Mouse (Mus musculus) midbrain, embryonic 11.5 days (tissue): Measurements from ENCODE around the gene Gm34653. TPM values are rescaled to one million over a fixed set of nuclear protein-coding genes. Genes with fewer than 3 reads are reported as not detected.

Source experiments
- polyA plus RNA-seq: library from polyadenylated mRNA; unstranded; fragments of >200 nt; fragmentation: Nextera tagmentation; extraction: Ambion mirVana; gene quantifications from 2 replicates; pipeline ENCODE4 v1.2.1, GENCODE M21; 2014

Gene Gm34653
- polyA plus RNA-seq, 1 experiment from 2014 or later = not detected

Other genes with a start within 250 kb of the Gm34653 start
- 102 and 104 TPM in 2 replicates for gene Gapvd1, start 77.8 kb upstream of the Gm34653 start, polyA plus RNA-seq
- 846 and 849 TPM in 2 replicates for gene Hspa5, start 61.0 kb upstream of the Gm34653 start, polyA plus RNA-seq
- gene Rabepk, start 33.1 kb upstream of the Gm34653 start, polyA plus RNA-seq = 28.8 and 31.3 TPM in 2 replicates
- 63.7 and 66.8 TPM in 2 replicates for gene Fbxw2, start 6.7 kb upstream of the Gm34653 start, polyA plus RNA-seq
- 0.05 and 0.11 TPM in 2 replicates for gene Cutal, start 41.4 kb downstream of the Gm34653 start, polyA plus RNA-seq
- 122 and 129 TPM in 2 replicates for gene Psmd5, start 42.0 kb downstream of the Gm34653 start, polyA plus RNA-seq
- 3.9 and 4.0 TPM in 2 replicates for gene Phf19, start 81.0 kb downstream of the Gm34653 start, polyA plus RNA-seq
- 0.32 and 0.34 TPM in 2 replicates for gene Traf1, start 128.8 kb downstream of the Gm34653 start, polyA plus RNA-seq
- gene Hc, start 228.4 kb downstream of the Gm34653 start, polyA plus RNA-seq = 0.26 and 0.57 TPM in 2 replicates